Mouse (Mus musculus) layer of hippocampus, postnatal 10 days (tissue): ENCODE measurements around the gene Catsperg1. TPM values are rescaled to one million over a fixed set of nuclear protein-coding genes. Genes with fewer than 3 reads are reported as not detected.

ENCODE experiments used
- DNase-seq, 2 experiments: peaks; one replicate each; pipeline ENCODE4 v3.0.0; 2021; ENCODE audit warnings: low spot score in 2 of 2
- long read RNA-seq: library from polyadenylated mRNA; stranded (forward); transcript quantifications from one replicate; pipeline ENCODE4 v2.0.0, GENCODE M21; 2023
- total RNA-seq, 2 experiments: library from RNA; stranded (reverse); gene quantifications; 2 replicates each; pipeline ENCODE4 v1.2.3; 2021

The Catsperg1 gene
- 1 to 10 TPM; 2.5 to 2.9 TPM for total RNA-seq
- long read RNA-seq: 0 reads

DNA sequence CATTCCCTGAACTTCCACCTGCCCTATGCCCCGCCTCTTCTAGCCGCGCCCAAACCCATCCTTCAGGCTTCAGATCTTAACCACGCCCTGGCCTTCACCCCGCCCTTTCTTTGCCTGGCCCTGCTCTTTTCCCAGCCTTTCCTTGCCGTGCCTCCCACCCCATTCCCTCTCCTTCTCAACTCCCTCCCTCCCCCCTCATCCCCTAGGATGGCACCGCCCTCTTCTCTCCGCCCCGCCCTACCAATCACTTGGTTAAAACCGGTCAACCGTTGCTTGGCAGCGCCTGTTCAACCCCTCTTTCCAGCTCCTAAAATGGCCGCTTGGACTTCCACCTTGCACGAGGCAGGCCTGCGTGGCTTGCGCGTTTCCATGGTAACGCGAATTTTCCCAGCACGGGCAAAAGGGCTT is at the start of gene Catsperg1:
Catsperg1 (minus strand) TSS at position 361 of the 408 bp plus-strand sequence.
- peak in 1 of 2 experiments; percentile 31 for DNase-seq

- no peak for DNase-seq
These were observed 48.3 kb upstream of the Catsperg1 start for GRCm38 (mm10) chr7:29262151-29262550.

- no peak for DNase-seq
These were observed 46.2 kb upstream of the Catsperg1 start for GRCm38 (mm10) chr7:29259781-29260730.

- no peak for DNase-seq
These were observed 43.5 kb upstream of the Catsperg1 start for GRCm38 (mm10) chr7:29257368-29257767.

- no peak for DNase-seq
These were observed 42.0 kb upstream of the Catsperg1 start for GRCm38 (mm10) chr7:29255875-29256274.

DNA sequence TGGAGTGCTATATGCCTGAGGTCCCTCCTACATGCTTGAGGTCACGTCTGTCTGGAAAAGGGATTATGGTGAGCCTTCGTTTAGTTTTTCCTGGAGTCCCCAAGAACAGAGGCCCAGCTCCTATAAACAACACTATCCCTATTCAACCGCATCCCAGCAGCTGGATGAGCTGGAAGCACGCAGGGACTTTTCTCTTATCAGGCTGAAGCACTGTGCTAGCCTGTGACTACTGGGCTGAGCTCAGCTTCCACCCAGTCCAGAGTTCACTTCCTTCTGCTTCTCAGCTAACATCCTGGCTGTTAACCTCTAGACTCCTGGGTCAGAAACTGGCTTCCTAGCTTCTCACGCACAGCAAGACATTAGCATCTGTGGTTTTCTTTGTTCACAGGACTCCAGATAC is 40.0 kb upstream of the Catsperg1 start:
- DNase-seq: no peak

DNA sequence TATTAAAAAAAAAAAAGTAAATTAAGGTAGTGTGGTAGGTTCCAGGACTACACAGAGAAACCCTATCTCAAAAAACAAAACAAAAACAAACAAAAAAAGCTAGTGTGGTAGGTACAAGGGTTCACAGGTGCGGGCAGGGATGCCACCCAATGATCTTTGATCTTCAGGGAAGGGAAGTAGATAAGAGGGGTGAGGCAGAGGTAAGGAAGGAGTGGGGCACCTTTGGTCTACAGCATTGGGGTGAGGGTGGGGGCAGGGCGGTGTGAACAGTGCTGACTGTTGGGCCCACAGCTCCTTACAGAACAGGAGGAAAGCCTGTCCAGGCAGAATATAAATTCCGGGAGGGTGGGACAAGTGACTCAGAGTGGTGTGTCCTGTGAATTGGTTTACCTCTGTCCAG is 37.3 kb upstream of the Catsperg1 start:
- DNase-seq: no peak

GRCm38 (mm10) chr7:29248261-29248841 is 34.5 kb upstream of the Catsperg1 start, which contains the start of gene 2200002D01Rik:
2200002D01Rik (minus strand) TSS chr7:29248466.
- no peak for DNase-seq

DNA sequence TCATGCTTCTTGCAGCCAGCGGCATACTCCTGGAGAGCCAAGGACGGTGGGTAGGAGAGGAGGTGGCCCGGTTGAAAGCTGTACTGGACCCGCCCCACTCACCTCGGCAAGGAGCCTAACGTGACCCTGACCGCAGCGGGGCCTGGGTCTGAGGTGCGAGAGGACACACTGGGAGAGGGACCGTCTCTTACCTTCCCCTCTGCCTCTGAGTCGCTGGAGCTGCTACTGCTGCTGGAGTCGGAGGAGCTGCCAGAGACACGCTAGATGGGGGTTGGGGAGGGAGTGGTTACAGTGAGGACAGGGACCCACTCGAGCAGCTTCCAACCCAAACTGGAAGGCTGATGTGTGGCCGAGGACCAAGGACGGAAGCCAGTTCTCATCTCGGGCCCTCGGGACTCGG is 33.9 kb upstream of the Catsperg1 start:
- no peak for DNase-seq

- DNase-seq: peak; percentile 85
These were observed 33.5 kb upstream of the Catsperg1 start for GRCm38 (mm10) chr7:29247314-29247700.

GRCm38 (mm10) chr7:29246619-29247313 is 32.9 kb upstream of the Catsperg1 start:
- DNase-seq: no peak

DNA sequence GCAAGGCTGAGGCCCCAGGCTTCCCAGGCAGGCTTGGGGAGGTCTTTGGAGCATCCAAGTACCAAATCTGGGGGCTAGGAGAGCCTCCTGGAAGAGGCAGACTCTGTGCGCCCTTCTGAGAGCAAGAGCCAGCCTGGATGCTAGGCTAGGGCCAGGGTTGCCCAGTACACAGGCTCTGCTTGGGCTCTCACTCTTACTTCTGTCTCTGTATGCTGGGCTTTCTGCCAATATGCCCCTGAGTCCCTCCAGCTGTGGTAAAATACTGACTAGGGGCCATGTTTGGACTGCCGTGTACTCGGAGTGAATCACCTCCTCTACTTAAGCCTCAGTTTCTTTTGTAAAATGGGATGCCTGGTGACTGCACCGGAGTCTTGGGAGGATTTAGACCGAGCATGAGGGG is 32.2 kb upstream of the Catsperg1 start:
- DNase-seq: no peak

- DNase-seq: no peak
These were observed 31.0 kb upstream of the Catsperg1 start for GRCm38 (mm10) chr7:29244732-29245416.

DNA sequence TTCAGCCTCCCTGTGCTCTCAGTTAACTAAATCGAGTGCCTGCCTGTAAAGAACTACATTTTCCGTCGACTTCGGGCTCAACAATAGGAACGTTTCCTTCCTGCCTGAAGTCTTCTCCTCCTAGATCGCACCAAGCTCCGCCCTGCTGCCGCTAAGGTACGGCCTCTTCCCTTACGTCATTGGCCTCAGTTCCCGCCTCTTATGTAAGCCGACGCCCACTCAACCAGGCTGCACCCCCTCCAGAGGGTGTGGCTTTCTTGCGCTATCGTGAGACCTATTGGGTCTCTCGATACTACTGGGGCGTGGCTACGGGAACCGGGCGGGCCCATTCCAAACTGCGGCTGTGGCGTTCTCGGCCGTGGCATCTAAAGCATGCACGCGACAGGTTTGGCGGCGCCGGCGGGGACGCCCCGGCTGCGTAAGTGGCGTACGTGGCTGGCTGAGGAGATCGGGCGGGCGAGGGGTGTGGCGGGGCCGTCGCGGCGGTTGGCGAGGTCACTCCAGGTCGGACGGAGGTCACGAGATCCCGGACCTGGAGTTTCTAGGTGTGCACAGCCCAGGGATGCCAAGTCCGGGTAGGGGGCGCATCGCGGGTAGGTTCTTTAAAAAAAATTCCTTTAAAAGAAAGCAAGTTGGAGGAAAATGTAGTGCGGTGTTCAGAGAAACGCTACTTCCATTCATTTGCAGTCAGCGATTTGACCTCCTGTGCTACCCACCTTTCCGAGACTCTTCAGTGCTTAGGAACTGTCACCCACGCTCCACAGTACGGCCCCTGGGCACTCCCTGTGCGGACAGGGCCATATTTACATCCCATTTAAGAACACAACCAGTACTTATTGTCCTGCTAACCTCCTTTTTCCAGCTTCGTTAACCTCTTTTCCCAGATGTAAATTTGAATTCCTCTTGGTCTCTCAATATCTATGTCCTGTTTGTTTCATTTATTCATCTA is 24.5 kb upstream of the Catsperg1 start, which contains the start of gene Yif1b:
Yif1b (plus strand) TSS at position 311 of the 949 bp plus-strand sequence.
- DNase-seq: peak; percentile 95 to 96

GRCm38 (mm10) chr7:29237596-29237995 is 23.8 kb upstream of the Catsperg1 start:
- peak in 1 of 2 experiments; percentile 26 for DNase-seq

DNA sequence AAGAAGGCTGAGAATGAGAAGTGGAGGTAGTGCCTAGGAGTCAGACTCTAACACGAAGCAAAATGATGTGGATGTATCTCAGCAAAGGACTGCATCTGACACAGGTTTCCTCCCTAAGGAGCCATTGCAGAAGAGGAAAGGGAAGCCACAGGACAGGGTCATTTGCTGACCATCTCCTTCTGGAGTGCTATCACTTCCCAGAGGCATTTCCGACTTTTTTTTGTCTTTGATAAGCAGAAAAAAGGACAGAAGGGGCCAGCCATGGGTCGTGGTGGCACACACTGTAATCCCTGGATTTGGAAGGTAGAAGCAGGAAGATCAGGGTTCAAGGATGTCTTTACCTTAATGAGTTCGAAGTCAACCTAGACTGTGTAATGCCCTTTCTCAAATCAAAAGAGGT is 22.8 kb upstream of the Catsperg1 start:
- DNase-seq: no peak

GRCm38 (mm10) chr7:29234661-29235060 is 20.8 kb upstream of the Catsperg1 start:
- peak in 1 of 2 experiments; percentile 25 for DNase-seq

DNA sequence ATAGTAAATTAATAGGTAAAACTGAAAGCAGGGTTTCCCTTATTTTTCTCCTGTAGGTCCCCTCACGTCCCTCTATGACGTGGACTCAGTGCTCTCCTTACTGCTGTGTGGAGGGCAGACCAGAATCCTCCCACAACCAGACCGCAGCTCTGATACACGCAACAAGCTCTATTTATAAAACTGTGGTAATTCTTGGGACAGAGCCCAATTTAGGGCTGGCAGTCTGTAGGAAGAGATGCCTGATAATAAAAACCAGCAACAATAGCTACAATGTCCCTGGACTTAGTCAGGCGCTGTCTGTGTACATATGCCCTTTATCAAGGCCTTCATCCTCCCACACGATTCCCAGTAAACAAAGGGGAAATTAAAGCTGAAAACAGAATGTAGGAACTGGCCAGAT is 19.9 kb upstream of the Catsperg1 start:
- no peak for DNase-seq

DNA sequence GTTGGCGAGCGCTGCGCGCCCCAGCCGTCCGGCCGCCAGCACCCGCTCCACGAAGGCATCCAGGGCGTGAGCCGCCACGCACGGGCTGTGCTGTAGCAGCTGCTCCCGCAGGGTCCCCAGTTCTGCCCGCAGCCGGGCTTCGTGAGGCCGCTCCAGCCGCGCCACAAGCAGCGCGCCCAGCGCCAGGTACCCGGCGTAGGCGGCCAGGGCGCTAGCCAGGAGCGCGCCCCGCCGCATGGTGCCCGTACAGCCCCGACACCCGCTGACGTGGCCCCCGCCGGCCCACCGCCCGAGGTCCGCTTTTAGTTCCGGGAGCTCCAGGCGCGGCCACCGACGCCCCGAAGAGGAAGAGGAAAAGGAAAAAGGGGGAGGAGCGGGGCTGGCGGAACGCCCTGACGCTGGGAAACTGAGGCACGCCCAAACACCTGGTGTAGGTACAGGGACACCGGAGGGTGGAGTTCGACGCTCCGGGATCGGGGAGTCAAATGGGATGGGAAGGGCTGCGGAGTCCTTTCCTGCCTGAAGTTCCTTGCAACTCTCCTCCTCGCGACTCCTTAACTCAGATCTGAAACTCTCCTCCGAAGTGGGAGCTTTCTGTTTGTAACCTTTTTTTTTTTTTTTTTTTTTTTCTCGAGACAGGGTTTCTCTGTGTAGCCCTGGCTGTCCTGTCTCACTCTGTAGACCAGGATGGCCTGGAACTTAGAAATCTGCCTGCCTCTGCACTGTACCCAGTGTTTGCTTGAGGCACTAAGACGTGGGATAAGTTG is 18.6 kb upstream of the Catsperg1 start, which contains the start of gene Kcnk6:
Kcnk6 (minus strand) TSS at position 269 of the 767 bp plus-strand sequence.
- DNase-seq: peak; percentile 33 to 48
